Mouse (Mus musculus) hindbrain, postnatal 0 days (tissue): ENCODE data around the gene Stard3. TPM values are rescaled to one million over a fixed set of nuclear protein-coding genes. Genes with fewer than 3 reads are reported as not detected.

Experiments
- ATAC-seq: fragments of 200-750 bp; cut with Nextera tagmentation; 2 replicates; pipeline ENCODE4 v1.8.0; 2017; ENCODE audit warnings: mild to moderate bottlenecking, moderate TSS enrichment, moderate library complexity
- DNase-seq: peaks from one replicate; pipeline ENCODE4 v3.0.0-alpha.2; 2015; ENCODE audit warnings: low spot score
- H3K27ac ChIP-seq: fragments of 300-500 bp; sonication (generic); 2 replicates; pipeline ENCODE4 v1.5.1; 2014; ENCODE audit warnings: mild to moderate bottlenecking
- H3K27me3 ChIP-seq: fragments of 300-500 bp; sonication (generic); 2 replicates; pipeline ENCODE4 v1.6.1; 2014; ENCODE audit warnings: low read length, mixed read lengths; ENCODE audit not compliant: insufficient read depth
- H3K36me3 ChIP-seq: fragments of 300-500 bp; sonication (generic); 2 replicates; pipeline ENCODE4 v1.6.1; 2014; ENCODE audit warnings: low read length, mixed read lengths; ENCODE audit not compliant: insufficient read depth
- H3K4me1 ChIP-seq: fragments of 300-500 bp; sonication (generic); 2 replicates; pipeline ENCODE4 v1.6.1; 2014; ENCODE audit warnings: antibody characterized with exemption, low read length, mixed read lengths; ENCODE audit not compliant: insufficient read depth
- H3K4me2 ChIP-seq: fragments of 300-500 bp; sonication (generic); 2 replicates; pipeline ENCODE4 v1.6.1; 2014; ENCODE audit warnings: low read depth, mild to moderate bottlenecking, low read length, moderate library complexity, mixed read lengths
- H3K4me3 ChIP-seq: fragments of 300-500 bp; sonication (generic); 2 replicates; pipeline ENCODE4 v1.5.1; 2014; ENCODE audit warnings: low read length
- H3K9ac ChIP-seq: fragments of 300-500 bp; sonication (generic); replicated peaks from 2 replicates; pipeline ENCODE4 v1.6.1; 2014; ENCODE audit warnings: mild to moderate bottlenecking, low read length, moderate library complexity, mixed read lengths
- H3K9me3 ChIP-seq: fragments of 300-500 bp; sonication (generic); 2 replicates; pipeline ENCODE4 v1.6.1; 2016; ENCODE audit warnings: low read length, mixed read lengths
- CTCF ChIP-seq: IDR thresholded peaks from 2 replicates; pipeline ENCODE4 v1.5.1; 2016; ENCODE audit warnings: antibody characterized with exemption, control low read depth, low read depth
- WGBS: fragments of 180-500 bp; shearing (Covaris S2); extraction: QIAGEN DNeasy Blood & Tissue Kit; methylation state at CpG from one replicate; pipeline ENCODE4 v1.1.7; 2014; 5-methylcytosine and 5-hydroxymethylcytosine counted together
- polyA plus RNA-seq: library from polyadenylated mRNA; unstranded; fragments of >200 nt; fragmentation: Nextera tagmentation; extraction: Ambion mirVana; gene quantifications from 2 replicates; pipeline ENCODE4 v1.2.1, GENCODE M21; 2015
- total RNA-seq: library from RNA; depleted of rRNA; stranded (reverse); fragments of >200 nt; gene quantifications from 2 replicates; pipeline ENCODE4 v1.2.3, GENCODE M21; 2014

Gene Stard3
- total and polyA plus RNA-seq, 2 experiments from 2014 or later: 28.4 to 52.4 TPM

GRCm38 (mm10) chr11:98364410-98364809 is 6.2 kb downstream of the Stard3 start:
- H3K27me3 ChIP-seq: no peaks in the 10 kb centered on the region
- peaks cover 1% of the 10 kb centered on the region for H3K4me1 ChIP-seq
- DNase-seq (no peak), ATAC-seq (no peak)
- no peak overlapping the region for H3K9ac ChIP-seq
- 93% methylated on average over 5 of the region's 5 CpGs for WGBS
- H3K27ac ChIP-seq: no peak overlapping the region
- no peak for TF ChIP-seq CTCF
- H3K4me3 ChIP-seq: no peak overlapping the region
- no peak overlapping the region for H3K4me2 ChIP-seq
- H3K36me3 ChIP-seq: no peaks in the 10 kb centered on the region
- no peaks in the 10 kb centered on the region for H3K9me3 ChIP-seq

- H3K27me3 ChIP-seq: no peaks in the 10 kb centered on the region
- TF ChIP-seq CTCF: no peak
- H3K27ac ChIP-seq: no peak overlapping the region
- no peak overlapping the region for H3K9ac ChIP-seq
- no peak overlapping the region for H3K4me2 ChIP-seq
- no peak for DNase-seq
- no peaks in the 10 kb centered on the region for H3K36me3 ChIP-seq
- H3K9me3 ChIP-seq: no peaks in the 10 kb centered on the region
- 82% methylated on average over 10 of the region's 10 CpGs for WGBS
- no peaks in the 10 kb centered on the region; the same call in 1 of the 2 replicates for H3K4me1 ChIP-seq
- H3K4me3 ChIP-seq: no peak overlapping the region
- ATAC-seq: no peak
These were observed 8.1 kb downstream of the Stard3 start for GRCm38 (mm10) chr11:98366290-98366689.

GRCm38 (mm10) chr11:98367171-98367862 is 9.1 kb downstream of the Stard3 start:
- no peak for DNase-seq
- Histone ChIP-seq H3K27ac (no peak overlapping the region), H3K9me3 (no peaks in the 10 kb centered on the region), H3K4me3 (no peak overlapping the region), H3K36me3 (no peaks in the 10 kb centered on the region), H3K27me3 (no peaks in the 10 kb centered on the region), H3K9ac (no peak overlapping the region), H3K4me2 (no peak overlapping the region), H3K4me1 (peaks cover 6% of the 10 kb centered on the region; the same call in 1 of the 2 replicates)
- TF ChIP-seq CTCF: no peak
- no peak for ATAC-seq
- WGBS: 67% methylated on average over 10 of the region's 10 CpGs

- no peak overlapping the region for H3K27ac ChIP-seq
- WGBS: 80% methylated on average over 7 of the region's 7 CpGs
- H3K4me2 ChIP-seq: no peak overlapping the region
These were observed 9.7 kb downstream of the Stard3 start for GRCm38 (mm10) chr11:98367863-98368186.

GRCm38 (mm10) chr11:98369337-98369736 is 11.2 kb downstream of the Stard3 start:
- Histone ChIP-seq H3K9ac (no peak overlapping the region), H3K4me1 (peaks cover 6% of the 10 kb centered on the region; the same call in 1 of the 2 replicates), H3K27me3 (no peaks in the 10 kb centered on the region), H3K36me3 (no peaks in the 10 kb centered on the region), H3K27ac (no peak overlapping the region), H3K4me3 (no peak overlapping the region), H3K9me3 (no peaks in the 10 kb centered on the region), H3K4me2 (no peak overlapping the region)
- no peak for TF ChIP-seq CTCF
- ATAC-seq (no peak), DNase-seq (no peak)
- 74% methylated on average over 6 of the region's 6 CpGs for WGBS

More at GRCm38 (mm10) chr11:98367863-98368186, 9.7 kb downstream of the Stard3 start:
- Histone ChIP-seq H3K27me3 (no peaks in the 10 kb centered on the region), H3K36me3 (no peaks in the 10 kb centered on the region), H3K4me1 (peaks cover 6% of the 10 kb centered on the region; the same call in 1 of the 2 replicates), H3K9me3 (no peaks in the 10 kb centered on the region), H3K4me3 (no peak overlapping the region), H3K9ac (no peak overlapping the region)
- ATAC-seq (no peak), DNase-seq (no peak)
- TF ChIP-seq CTCF: no peak

- H3K4me1 ChIP-seq: peaks cover 6% of the 10 kb centered on the region; the same call in 1 of the 2 replicates
- H3K27me3 ChIP-seq: no peaks in the 10 kb centered on the region
- H3K36me3 ChIP-seq: peaks cover 9% of the 10 kb centered on the region; the same call in 1 of the 2 replicates
- H3K27ac ChIP-seq: no peak overlapping the region
- TF ChIP-seq CTCF: no peak
- WGBS: 92% methylated on average over 2 of the region's 2 CpGs
- H3K9me3 ChIP-seq: no peaks in the 10 kb centered on the region
- H3K4me3 ChIP-seq: no peak overlapping the region
- no peak overlapping the region for H3K4me2 ChIP-seq
- no peak for ATAC-seq
- H3K9ac ChIP-seq: no peak overlapping the region
- no peak for DNase-seq
These were observed 12.4 kb downstream of the Stard3 start for GRCm38 (mm10) chr11:98370588-98370987.

GRCm38 (mm10) chr11:98371556-98372240 is 13.5 kb downstream of the Stard3 start:
- Histone ChIP-seq H3K4me3 (no peak overlapping the region), H3K9ac (no peak overlapping the region), H3K27me3 (no peaks in the 10 kb centered on the region), H3K27ac (no peak overlapping the region), H3K4me1 (peaks cover 6% of the 10 kb centered on the region; the same call in 1 of the 2 replicates), H3K36me3 (peaks cover 19% of the 10 kb centered on the region; the same call in 1 of the 2 replicates), H3K4me2 (no peak overlapping the region), H3K9me3 (no peaks in the 10 kb centered on the region)
- 27% methylated on average over 10 of the region's 10 CpGs for WGBS
- DNase-seq (peak; percentile 33), ATAC-seq (peak; percentile 63)
- TF ChIP-seq CTCF: no peak
